Mouse (Mus musculus): Measurements from ENCODE around the gene Elovl7. TPM values are rescaled to one million over a fixed set of nuclear protein-coding genes. Genes with fewer than 3 reads are reported as not detected.

The Elovl7 gene
- polyA plus RNA-seq, 1 experiment from 2014 or later: 19.9 TPM

DNA sequence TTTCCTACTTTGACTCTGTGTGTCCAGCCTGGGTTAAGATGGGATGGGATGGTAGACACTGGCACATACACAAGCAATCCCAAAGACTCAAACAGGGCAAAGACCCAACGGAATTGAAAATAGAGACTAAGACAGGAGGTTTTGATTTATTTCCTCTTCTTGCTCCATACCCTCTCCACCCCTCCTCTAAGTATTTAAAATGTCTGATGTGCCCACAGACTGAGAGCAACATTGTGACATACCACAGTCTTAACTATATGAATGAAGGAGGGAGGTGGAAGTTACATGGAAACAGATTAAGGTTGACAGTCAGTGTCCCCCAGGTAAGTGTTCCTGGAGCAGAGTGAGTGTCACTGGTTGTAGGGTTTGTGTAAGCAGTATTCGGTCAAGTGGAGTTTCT is 70.1 kb downstream of the Elovl7 start:
- H3K4me2 ChIP-seq (replicated peaks): no peak overlapping the region
- no peak overlapping the region for H3K27ac ChIP-seq
- no peak for ATAC-seq
- no peaks in the 10 kb centered on the region for H3K27me3 ChIP-seq (replicated peaks)
- H3K36me3 ChIP-seq: no peaks in the 10 kb centered on the region
- no peaks in the 10 kb centered on the region for H3K9me3 ChIP-seq
- 93% methylated on average over 2 of the region's 2 CpGs for WGBS
- H3K9ac ChIP-seq: no peak overlapping the region
- no peaks in the 10 kb centered on the region for H3K4me1 ChIP-seq (replicated peaks)
- H3K4me3 ChIP-seq (replicated peaks): no peak overlapping the region

DNA sequence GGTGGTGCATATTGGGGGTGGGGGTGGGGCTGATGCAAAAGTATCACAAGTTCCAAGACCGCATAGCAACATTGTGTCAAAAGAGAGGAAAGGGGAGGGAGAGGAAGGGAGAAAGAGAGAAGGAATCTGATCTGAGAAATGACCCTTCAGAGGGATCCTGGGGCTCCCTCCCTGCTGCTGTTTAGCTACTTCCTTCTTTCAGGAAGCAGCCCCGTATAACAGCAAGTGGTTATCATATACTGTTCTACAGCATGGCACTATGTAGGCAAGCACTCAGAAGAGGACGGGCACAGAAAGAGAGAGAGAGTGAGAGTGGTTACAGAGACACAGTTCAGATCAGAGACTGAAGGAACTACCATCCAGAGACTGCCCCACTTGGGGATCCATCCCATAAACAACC is 73.7 kb downstream of the Elovl7 start:
- H3K36me3 ChIP-seq: no peaks in the 10 kb centered on the region
- no peaks in the 10 kb centered on the region for H3K9me3 ChIP-seq
- H3K27ac ChIP-seq: no peak overlapping the region
- no peaks in the 10 kb centered on the region for H3K4me1 ChIP-seq (replicated peaks)
- H3K4me2 ChIP-seq (replicated peaks): no peak overlapping the region
- ATAC-seq: no peak
- no peaks in the 10 kb centered on the region for H3K27me3 ChIP-seq (replicated peaks)
- 52% methylated on average over 3 of the region's 3 CpGs for WGBS
- no peak overlapping the region for H3K4me3 ChIP-seq (replicated peaks)
- no peak overlapping the region for H3K9ac ChIP-seq

DNA sequence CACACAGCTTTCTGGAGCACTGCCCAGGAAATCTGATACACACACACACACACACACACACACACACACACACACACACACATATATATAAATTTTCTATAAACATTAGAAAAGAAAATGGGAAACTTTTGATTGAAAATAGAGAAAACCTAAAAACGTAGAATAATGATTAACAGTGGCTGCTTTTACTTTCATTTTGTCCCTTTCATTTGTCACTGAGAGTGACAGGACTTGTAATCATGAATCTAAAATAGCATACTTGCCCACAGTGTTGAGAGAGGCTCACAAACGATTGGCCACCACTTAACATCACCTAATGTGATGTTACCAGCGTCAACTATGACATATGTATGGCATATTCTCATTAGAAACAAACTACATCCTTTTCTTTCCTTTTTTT is 75.2 kb downstream of the Elovl7 start:
- H3K36me3 ChIP-seq: no peaks in the 10 kb centered on the region
- WGBS: 84% methylated on average over 3 of the region's 3 CpGs
- ATAC-seq: no peak
- no peak overlapping the region for H3K9ac ChIP-seq
- no peak overlapping the region for H3K27ac ChIP-seq
- H3K4me1 ChIP-seq (replicated peaks): no peaks in the 10 kb centered on the region
- no peak overlapping the region for H3K4me3 ChIP-seq (replicated peaks)
- H3K27me3 ChIP-seq (replicated peaks): no peaks in the 10 kb centered on the region
- no peak overlapping the region for H3K4me2 ChIP-seq (replicated peaks)
- H3K9me3 ChIP-seq: no peaks in the 10 kb centered on the region

DNA sequence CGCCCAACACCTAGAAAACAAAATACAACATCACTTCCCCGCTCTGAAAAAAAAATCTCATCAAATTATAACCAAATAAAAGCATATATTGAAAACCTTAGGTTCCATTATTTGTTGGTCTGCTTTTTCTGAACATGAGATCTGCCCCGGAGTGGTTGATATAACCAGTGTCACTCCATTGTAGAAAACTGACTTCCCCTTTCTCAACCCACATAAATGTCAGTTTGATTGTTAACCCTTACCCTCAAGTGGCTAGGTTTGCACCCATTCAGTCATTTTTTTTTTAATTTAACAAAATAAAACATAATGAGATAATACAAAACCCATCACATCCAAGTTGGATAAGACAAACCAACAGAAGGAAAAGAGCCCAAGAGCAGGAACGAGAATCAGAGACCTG is 76.1 kb downstream of the Elovl7 start:
- H3K9ac ChIP-seq: no peak overlapping the region
- 84% methylated on average over 4 of the region's 4 CpGs for WGBS
- no peak overlapping the region for H3K4me2 ChIP-seq (replicated peaks)
- no peaks in the 10 kb centered on the region for H3K9me3 ChIP-seq
- no peaks in the 10 kb centered on the region for H3K36me3 ChIP-seq
- no peak overlapping the region for H3K4me3 ChIP-seq (replicated peaks)
- no peak overlapping the region for H3K27ac ChIP-seq
- H3K27me3 ChIP-seq (replicated peaks): no peaks in the 10 kb centered on the region
- H3K4me1 ChIP-seq (replicated peaks): no peaks in the 10 kb centered on the region
- no peak for ATAC-seq

DNA sequence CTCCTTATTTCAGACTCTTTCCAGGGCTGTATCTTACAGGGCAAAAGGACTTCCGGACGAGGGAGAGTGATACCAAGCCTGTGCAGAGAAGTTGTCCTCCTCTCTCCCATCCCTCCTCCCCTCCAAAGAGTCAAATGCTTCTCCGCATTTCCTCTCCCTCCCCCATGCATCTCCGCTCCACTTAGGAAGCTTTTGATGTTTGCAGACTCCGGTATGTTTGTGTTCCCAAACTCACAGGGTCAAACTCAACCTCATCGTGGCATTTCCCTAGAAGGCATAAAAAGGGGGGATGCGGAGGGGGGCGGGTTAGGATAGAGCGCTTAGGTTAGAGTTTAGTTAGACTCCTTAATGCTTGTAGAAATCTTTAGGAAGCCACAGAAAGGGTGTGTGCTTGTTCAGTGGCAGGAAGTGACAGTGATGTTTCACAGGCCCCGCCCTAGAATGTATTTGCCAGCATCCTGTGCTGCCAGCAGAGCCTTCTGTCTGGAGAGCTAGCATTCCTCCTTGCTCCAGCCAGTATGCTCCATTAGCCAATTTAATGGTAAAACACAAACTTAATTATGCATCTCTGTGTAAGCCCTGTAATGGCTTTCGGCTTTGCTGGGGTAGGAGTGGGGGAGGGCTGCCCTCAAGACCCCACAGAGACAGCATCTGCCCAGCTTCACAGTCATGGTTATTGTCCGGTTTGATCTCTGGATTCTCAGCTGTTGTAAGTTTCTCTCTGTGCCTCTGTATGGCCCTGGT is 83.3 kb downstream of the Elovl7 start:
- Histone ChIP-seq H3K4me1 (replicated peaks) (peaks cover 7% of the 10 kb centered on the region), H3K4me3 (replicated peaks) (peak overlapping the region; percentile 27), H3K36me3 (no peaks in the 10 kb centered on the region), H3K9me3 (no peaks in the 10 kb centered on the region), H3K9ac (no peak overlapping the region; the same call in 1 of the 2 replicates), H3K27ac (peak overlapping the region; percentile 57; the same call in 1 of the 2 replicates), H3K27me3 (replicated peaks) (no peaks in the 10 kb centered on the region), H3K4me2 (replicated peaks) (peak overlapping the region; percentile 59)
- ATAC-seq: peak; percentile 86
- WGBS: 10% methylated on average over 12 of the region's 12 CpGs

DNA sequence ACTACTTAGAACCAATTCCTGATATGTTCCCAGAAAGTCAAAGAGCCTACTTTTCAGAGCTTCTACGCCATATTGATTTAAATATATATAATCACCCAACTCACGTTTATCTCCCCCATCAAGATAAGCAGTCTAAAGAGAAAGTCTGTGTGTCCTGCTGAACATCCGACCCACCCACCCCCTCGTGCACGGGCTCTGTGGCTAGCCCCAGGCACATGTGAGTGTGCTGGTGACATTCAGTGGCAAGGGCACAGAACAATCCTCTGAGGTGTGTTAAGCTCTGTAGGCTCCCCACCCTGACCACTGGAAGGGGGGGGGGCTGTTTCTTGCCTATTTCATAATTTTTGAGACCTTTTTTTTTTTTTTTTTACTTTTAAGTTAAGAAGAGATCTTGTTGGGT is 84.0 kb downstream of the Elovl7 start:
- H3K36me3 ChIP-seq: no peaks in the 10 kb centered on the region
- WGBS: 42% methylated on average over 5 of the region's 5 CpGs
- peaks cover 7% of the 10 kb centered on the region for H3K4me1 ChIP-seq (replicated peaks)
- no peaks in the 10 kb centered on the region for H3K27me3 ChIP-seq (replicated peaks)
- H3K27ac ChIP-seq: no peak overlapping the region
- no peak overlapping the region for H3K9ac ChIP-seq
- no peaks in the 10 kb centered on the region for H3K9me3 ChIP-seq
- no peak overlapping the region for H3K4me3 ChIP-seq (replicated peaks)
- no peak for ATAC-seq
- H3K4me2 ChIP-seq (replicated peaks): no peak overlapping the region

DNA sequence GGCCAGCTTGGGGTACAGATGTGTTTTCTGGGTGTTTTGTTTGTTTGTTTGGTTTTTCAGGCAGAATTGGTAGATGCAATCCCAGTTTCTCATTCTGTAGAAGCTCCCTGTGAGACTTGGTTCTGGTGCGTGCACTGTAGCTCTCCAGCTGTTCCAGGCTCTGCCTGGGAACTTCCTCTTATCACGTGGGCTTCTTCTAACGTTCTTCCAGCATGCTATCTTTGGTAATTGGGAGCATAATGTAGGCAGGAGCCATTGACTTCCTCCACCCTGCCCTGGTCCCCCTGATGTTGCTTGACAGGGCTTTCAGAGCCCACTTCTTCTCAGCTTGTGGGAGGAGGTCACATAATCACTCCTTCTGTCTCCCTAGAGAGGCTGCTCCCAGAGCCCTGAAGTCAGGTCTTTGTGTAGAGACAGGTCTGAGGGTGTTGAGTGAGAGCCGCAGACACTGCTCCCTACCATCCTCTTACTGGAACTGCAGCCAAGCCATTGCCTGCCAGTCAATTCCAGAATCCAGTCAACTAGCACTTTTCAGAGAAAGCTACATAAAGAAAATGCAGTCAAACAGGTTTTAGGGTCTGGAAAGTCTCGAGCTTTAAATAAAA is 86.2 kb downstream of the Elovl7 start:
- Histone ChIP-seq H3K4me1 (replicated peaks) (peaks cover 7% of the 10 kb centered on the region), H3K36me3 (no peaks in the 10 kb centered on the region), H3K27me3 (replicated peaks) (no peaks in the 10 kb centered on the region), H3K9ac (no peak overlapping the region), H3K4me2 (replicated peaks) (no peak overlapping the region), H3K27ac (no peak overlapping the region), H3K4me3 (replicated peaks) (no peak overlapping the region), H3K9me3 (no peaks in the 10 kb centered on the region)
- peak; percentile 52; the same call in 1 of the 2 replicates for ATAC-seq
- WGBS: 13% methylated on average over 5 of the region's 5 CpGs

DNA sequence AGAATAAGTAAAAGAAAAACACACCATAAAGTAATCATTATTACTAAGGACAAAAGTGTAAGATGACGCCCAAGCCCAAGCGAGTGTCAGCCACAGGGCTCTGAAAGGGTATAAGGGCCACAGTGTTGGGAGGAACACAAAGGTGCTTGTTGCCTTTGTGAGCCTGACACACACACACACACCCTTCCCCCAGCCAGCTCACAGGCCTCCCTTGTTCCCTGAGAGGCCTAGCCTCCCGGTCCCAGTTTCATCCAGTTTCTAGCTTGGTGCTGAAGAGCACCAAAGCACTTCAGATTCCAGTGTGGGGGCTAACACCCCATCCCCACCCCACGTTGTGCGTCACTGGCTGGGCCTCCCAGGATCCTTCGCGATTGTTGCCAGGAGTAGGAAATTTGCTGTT is 87.2 kb downstream of the Elovl7 start:
- H3K9me3 ChIP-seq: no peaks in the 10 kb centered on the region
- H3K4me1 ChIP-seq (replicated peaks): peaks cover 7% of the 10 kb centered on the region
- no peak overlapping the region for H3K9ac ChIP-seq
- no peaks in the 10 kb centered on the region for H3K27me3 ChIP-seq (replicated peaks)
- ATAC-seq: no peak
- no peak overlapping the region for H3K27ac ChIP-seq
- no peak overlapping the region for H3K4me3 ChIP-seq (replicated peaks)
- no peaks in the 10 kb centered on the region for H3K36me3 ChIP-seq
- WGBS: 53% methylated on average over 7 of the region's 7 CpGs
- H3K4me2 ChIP-seq (replicated peaks): no peak overlapping the region

DNA sequence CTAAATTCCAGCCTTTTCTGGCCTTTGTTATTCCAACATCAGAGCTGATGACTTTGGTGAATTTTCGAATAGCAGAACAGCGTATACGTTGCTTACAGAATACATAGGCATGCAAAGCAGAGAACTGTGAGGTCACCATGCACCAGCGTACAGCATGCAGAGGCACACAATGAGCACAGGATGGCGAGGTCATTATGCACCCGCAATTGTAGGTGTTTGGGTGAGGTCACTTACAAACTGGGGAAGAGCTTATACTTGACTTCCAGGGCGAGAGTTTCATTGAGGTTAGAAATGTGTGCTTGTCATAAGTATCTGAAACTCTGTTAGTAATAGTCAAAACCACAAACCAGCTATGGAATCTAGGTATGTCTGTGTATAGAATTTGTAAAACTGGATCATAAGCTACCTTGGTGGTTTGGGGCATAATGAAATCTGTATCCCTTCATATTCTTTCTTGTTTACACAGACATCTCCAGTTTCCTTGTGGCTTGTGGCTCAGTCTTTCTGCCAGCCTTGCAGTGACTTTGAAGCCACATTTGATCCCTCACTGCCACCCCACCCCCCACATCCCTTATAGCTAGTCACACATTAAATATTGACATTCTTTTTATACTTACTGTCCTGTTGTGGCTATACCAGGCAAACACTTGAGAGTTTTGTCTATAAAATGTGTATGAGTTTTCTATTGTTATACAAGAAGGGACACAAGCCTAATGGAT is 88.9 kb downstream of the Elovl7 start:
- no peak overlapping the region for H3K4me2 ChIP-seq (replicated peaks)
- H3K4me3 ChIP-seq (replicated peaks): no peak overlapping the region
- no peak overlapping the region for H3K27ac ChIP-seq
- no peaks in the 10 kb centered on the region for H3K9me3 ChIP-seq
- no peaks in the 10 kb centered on the region for H3K36me3 ChIP-seq
- no peak overlapping the region for H3K9ac ChIP-seq
- H3K27me3 ChIP-seq (replicated peaks): no peaks in the 10 kb centered on the region
- ATAC-seq: no peak
- H3K4me1 ChIP-seq (replicated peaks): no peaks in the 10 kb centered on the region
- WGBS: 87% methylated on average over 7 of the region's 7 CpGs

DNA sequence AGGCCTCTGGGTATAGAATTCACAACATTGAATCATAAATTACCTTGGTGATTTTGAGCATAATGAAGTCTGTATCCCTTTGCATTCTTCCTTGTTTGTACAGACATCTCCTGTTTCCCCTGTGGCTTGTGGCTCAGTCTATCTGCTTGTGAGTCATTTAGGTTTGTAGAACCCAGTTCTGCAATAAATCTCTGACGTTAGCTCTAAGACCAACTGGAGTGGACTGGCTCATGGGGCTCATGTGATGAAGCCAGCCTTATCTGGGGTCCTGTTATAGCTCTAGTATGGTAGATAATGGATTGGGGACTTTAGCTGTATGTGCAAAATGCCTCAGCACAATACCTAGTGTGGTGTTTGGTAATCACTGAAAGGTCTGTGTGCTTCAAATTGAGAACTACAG is 89.6 kb downstream of the Elovl7 start:
- 58% methylated on average over 1 of the region's 1 CpGs for WGBS
- no peaks in the 10 kb centered on the region for H3K36me3 ChIP-seq
- H3K4me1 ChIP-seq (replicated peaks): no peaks in the 10 kb centered on the region
- no peaks in the 10 kb centered on the region for H3K9me3 ChIP-seq
- H3K27me3 ChIP-seq (replicated peaks): no peaks in the 10 kb centered on the region
- peak; percentile 39; the same call in 1 of the 2 replicates for ATAC-seq
- H3K4me3 ChIP-seq (replicated peaks): no peak overlapping the region
- H3K4me2 ChIP-seq (replicated peaks): no peak overlapping the region
- no peak overlapping the region for H3K27ac ChIP-seq
- no peak overlapping the region for H3K9ac ChIP-seq

DNA sequence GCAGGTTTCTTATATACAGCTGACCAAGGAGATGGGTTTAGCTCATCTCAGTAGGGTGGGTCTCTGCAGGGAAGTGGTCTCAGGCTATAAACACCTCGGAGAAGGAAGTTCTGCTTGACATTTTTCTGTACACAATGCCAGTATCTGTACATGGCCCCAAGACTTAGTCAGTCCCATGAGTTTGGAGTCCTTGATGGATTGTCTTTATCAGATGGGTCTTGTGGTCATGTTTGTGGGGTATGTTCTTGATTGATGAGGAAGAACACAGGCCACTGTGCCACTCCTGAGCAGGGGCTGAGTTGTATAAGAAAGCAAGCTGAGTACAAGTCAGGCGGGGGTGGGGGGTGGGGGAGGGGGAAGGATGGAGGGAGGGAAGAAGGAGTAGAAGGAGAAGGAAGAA is 90.5 kb downstream of the Elovl7 start:
- H3K27me3 ChIP-seq (replicated peaks): no peaks in the 10 kb centered on the region
- H3K9me3 ChIP-seq: no peaks in the 10 kb centered on the region
- no peak overlapping the region for H3K9ac ChIP-seq
- WGBS: 49% methylated on average over 2 of the region's 2 CpGs
- H3K4me3 ChIP-seq (replicated peaks): no peak overlapping the region
- H3K36me3 ChIP-seq: no peaks in the 10 kb centered on the region
- no peaks in the 10 kb centered on the region for H3K4me1 ChIP-seq (replicated peaks)
- no peak overlapping the region for H3K27ac ChIP-seq
- ATAC-seq: no peak
- H3K4me2 ChIP-seq (replicated peaks): no peak overlapping the region

DNA sequence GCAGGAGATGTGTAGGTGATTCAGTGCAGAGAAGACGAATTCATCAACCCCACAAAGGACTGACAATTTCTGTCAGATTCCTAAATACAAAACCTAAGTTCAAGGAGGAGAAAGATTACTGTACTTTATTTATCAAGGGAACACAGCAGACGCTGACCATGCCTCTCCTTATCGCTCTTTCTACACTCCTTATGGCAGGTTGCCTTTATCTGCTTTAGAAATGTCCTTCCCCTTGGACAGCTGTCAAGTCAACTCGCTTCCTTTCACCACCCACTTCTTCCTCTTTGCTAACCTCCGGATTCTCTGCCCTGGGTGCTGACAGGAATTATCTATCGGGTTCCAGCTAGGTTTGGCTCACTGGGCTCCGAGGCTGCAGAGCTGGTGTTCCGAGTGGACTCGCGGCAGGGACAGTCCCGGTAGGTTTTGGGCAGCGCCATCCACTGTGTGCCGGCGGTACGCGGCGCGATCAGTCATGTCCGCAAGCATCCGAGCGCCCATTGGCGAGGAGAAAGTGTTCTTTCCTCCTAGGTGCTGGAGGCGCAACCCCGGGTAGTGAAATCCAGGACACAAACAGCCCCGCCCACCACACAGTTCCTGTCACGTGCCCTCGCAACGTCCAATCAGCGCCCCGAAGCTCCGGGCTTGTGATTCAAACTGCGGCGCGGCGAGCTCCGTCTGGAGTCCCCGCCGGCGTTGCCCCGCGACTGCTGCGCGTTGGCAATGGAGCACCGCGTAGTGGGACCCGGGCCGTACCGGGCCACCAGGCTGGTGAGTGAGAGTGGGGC is 101.7 kb downstream of the Elovl7 start, which contains the start of gene Depdc1b:
Depdc1b (plus strand) TSS at position 631 of the 785 bp plus-strand sequence.
- 1% methylated on average over 48 of the region's 48 CpGs for WGBS
- peak within 1 kb of the TSS; percentile 96 for H3K4me2 ChIP-seq (replicated peaks)

More for the DNA sequence above, 101.7 kb downstream of the Elovl7 start, which contains the start of gene Depdc1b:
- Histone ChIP-seq H3K27me3 (replicated peaks) (no peaks in the 10 kb centered on the region), H3K36me3 (no peaks in the 10 kb centered on the region), H3K9ac (peak within 1 kb of the TSS; percentile 65), H3K4me1 (replicated peaks) (0 out of 2 replicates have a peak, but pooled peaks cover 11% of the 10 kb centered on the region), H3K27ac (peak within 1 kb of the TSS; percentile 49), H3K4me3 (replicated peaks) (peak within 1 kb of the TSS; percentile 58), H3K9me3 (no peaks in the 10 kb centered on the region)
- peak; percentile 99 for ATAC-seq
